Mouse (Mus musculus) ES-Bruce4 (cell line): ENCODE measurements around the gene Glis2.

Source experiments
- CTCF ChIP-seq: IDR thresholded peaks from one replicate; pipeline ENCODE4 v1.8.1; 2011; ENCODE audit warnings: low read depth, low read length
- EP300 ChIP-seq: IDR thresholded peaks from 2 replicates; pipeline ENCODE4 v1.6.1; 2011; ENCODE audit warnings: low read depth, low read length; ENCODE audit not compliant: insufficient read depth

DNA sequence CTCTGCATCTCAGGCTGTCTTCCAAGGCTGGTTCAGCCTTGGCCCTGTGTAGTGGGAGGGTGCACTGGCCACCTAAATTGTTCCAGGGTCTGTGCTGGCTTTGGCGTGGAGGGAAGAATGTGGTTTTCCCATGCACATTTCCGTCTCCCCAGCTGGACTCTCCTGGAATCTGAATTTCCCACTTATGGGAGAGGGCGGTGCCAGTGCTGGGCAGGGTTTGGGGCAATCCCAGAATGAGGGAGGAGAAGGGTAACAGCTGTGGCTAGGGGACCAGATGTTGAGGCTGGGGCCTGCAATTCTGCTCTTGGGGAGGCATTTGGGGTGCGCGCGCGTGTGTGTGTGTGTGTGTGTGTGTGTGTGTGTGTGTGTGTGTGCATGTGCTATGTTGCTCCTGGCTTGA is 2.8 kb downstream of the Glis2 start:
- no peak for TF ChIP-seq CTCF
- no peak for TF ChIP-seq EP300
